Mouse (Mus musculus): ENCODE data around the gene Igsf3. TPM values are rescaled to one million over a fixed set of nuclear protein-coding genes. Genes with fewer than 3 reads are reported as not detected.

The Igsf3 gene
- polyA plus RNA-seq, 1 experiment from 2014 or later, result 54.8 TPM

DNA sequence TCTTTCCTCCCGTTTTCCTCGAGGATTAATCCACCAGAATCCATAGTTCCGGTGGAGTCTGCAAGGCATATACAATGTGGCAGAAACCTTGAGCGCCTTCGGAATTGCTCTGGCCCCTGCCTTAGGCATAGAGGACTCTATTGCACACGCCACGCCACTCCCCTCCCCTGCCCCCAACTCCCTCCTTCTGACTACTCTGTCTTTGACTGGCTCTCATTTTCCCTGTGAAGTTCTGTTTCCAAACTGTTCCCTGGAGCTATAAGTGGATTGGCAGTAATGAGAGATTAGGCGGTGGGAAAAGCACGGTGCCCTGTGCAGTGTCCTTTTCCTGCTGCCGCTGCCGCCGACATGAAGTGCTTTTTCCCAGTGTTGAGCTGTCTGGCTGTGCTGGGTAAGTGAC lies 1.2 kb downstream of the Igsf3 start:
- Histone ChIP-seq H3K27me3 (no peaks in the 10 kb centered on the region), H3K4me1 (peaks cover 58% of the 10 kb centered on the region), H3K9me3 (no peaks in the 10 kb centered on the region), H3K9ac (peak overlapping the region; percentile 37; the same call in 1 of the 2 replicates), H3K27ac (peak overlapping the region; percentile 84), H3K4me2 (peak overlapping the region; percentile 82), H3K4me3 (peak overlapping the region; percentile 83), H3K36me3 (no peaks in the 10 kb centered on the region)
- under 1% methylated on average over 12 of the region's 12 CpGs for WGBS
- ATAC-seq (ENCODE audit: insufficient number of reproducible peaks, low FRiP score, low TSS enrichment, low read depth), result peak; percentile 51; the same call in 1 of the 2 replicates

GRCm38 (mm10) chr3:101379789-101380188 lies 2.9 kb downstream of the Igsf3 start:
- 11% methylated on average over 4 of the region's 4 CpGs for WGBS
- H3K4me3 ChIP-seq, result peak overlapping the region; percentile 83
- H3K27me3 ChIP-seq, result no peaks in the 10 kb centered on the region
- H3K27ac ChIP-seq, result 0 out of 2 replicates have a peak overlapping the region, but pooled peaks have one; percentile 84
- no peak for ATAC-seq (ENCODE audit: insufficient number of reproducible peaks, low FRiP score, low TSS enrichment, low read depth)
- no peaks in the 10 kb centered on the region for H3K36me3 ChIP-seq
- no peaks in the 10 kb centered on the region for H3K9me3 ChIP-seq
- peak overlapping the region; percentile 82 for H3K4me2 ChIP-seq
- H3K4me1 ChIP-seq, result peaks cover 62% of the 10 kb centered on the region
- H3K9ac ChIP-seq, result no peak overlapping the region

GRCm38 (mm10) chr3:101381691-101382090 lies 4.8 kb downstream of the Igsf3 start:
- Histone ChIP-seq H3K4me1 (peaks cover 65% of the 10 kb centered on the region), H3K36me3 (no peaks in the 10 kb centered on the region), H3K4me2 (no peak overlapping the region), H3K27me3 (no peaks in the 10 kb centered on the region), H3K9ac (no peak overlapping the region), H3K27ac (no peak overlapping the region), H3K9me3 (no peaks in the 10 kb centered on the region), H3K4me3 (no peak overlapping the region)
- no peak for ATAC-seq (ENCODE audit: insufficient number of reproducible peaks, low FRiP score, low TSS enrichment, low read depth)
- WGBS, result 32% methylated on average over 5 of the region's 5 CpGs

GRCm38 (mm10) chr3:101382751-101383150 lies 5.9 kb downstream of the Igsf3 start:
- no peak overlapping the region for H3K9ac ChIP-seq
- no peak overlapping the region for H3K4me3 ChIP-seq
- H3K4me1 ChIP-seq, result peaks cover 65% of the 10 kb centered on the region
- no peak overlapping the region for H3K27ac ChIP-seq
- H3K27me3 ChIP-seq, result no peaks in the 10 kb centered on the region
- ATAC-seq (ENCODE audit: insufficient number of reproducible peaks, low FRiP score, low TSS enrichment, low read depth), result no peak
- no peaks in the 10 kb centered on the region for H3K36me3 ChIP-seq
- no peak overlapping the region for H3K4me2 ChIP-seq
- WGBS, result 33% methylated on average over 4 of the region's 4 CpGs
- H3K9me3 ChIP-seq, result no peaks in the 10 kb centered on the region

GRCm38 (mm10) chr3:101386430-101387016 lies 9.6 kb downstream of the Igsf3 start:
- Histone ChIP-seq H3K9me3 (no peaks in the 10 kb centered on the region), H3K4me3 (no peak overlapping the region), H3K4me1 (peaks cover 60% of the 10 kb centered on the region), H3K36me3 (no peaks in the 10 kb centered on the region), H3K27ac (no peak overlapping the region), H3K9ac (no peak overlapping the region), H3K4me2 (no peak overlapping the region), H3K27me3 (no peaks in the 10 kb centered on the region)
- 40% methylated on average over 8 of the region's 8 CpGs for WGBS
- ATAC-seq (ENCODE audit: insufficient number of reproducible peaks, low FRiP score, low TSS enrichment, low read depth), result no peak

GRCm38 (mm10) chr3:101387849-101388248 lies 11.0 kb downstream of the Igsf3 start:
- WGBS, result 23% methylated on average over 10 of the region's 10 CpGs
- H3K9me3 ChIP-seq, result no peaks in the 10 kb centered on the region
- H3K36me3 ChIP-seq, result no peaks in the 10 kb centered on the region
- H3K4me3 ChIP-seq, result no peak overlapping the region
- no peak overlapping the region for H3K27ac ChIP-seq
- no peak for ATAC-seq (ENCODE audit: insufficient number of reproducible peaks, low FRiP score, low TSS enrichment, low read depth)
- H3K4me2 ChIP-seq, result no peak overlapping the region
- peaks cover 59% of the 10 kb centered on the region for H3K4me1 ChIP-seq
- H3K9ac ChIP-seq, result no peak overlapping the region
- no peaks in the 10 kb centered on the region for H3K27me3 ChIP-seq

- ATAC-seq (ENCODE audit: insufficient number of reproducible peaks, low FRiP score, low TSS enrichment, low read depth), result no peak
- H3K4me2 ChIP-seq, result no peak overlapping the region
- WGBS, result 67% methylated on average over 3 of the region's 3 CpGs
These were observed 12.7 kb downstream of the Igsf3 start for GRCm38 (mm10) chr3:101389566-101389965.

GRCm38 (mm10) chr3:101390472-101390871 lies 13.6 kb downstream of the Igsf3 start:
- H3K9me3 ChIP-seq, result no peaks in the 10 kb centered on the region
- no peak for ATAC-seq (ENCODE audit: insufficient number of reproducible peaks, low FRiP score, low TSS enrichment, low read depth)
- 49% methylated on average over 9 of the region's 9 CpGs for WGBS
- no peaks in the 10 kb centered on the region for H3K36me3 ChIP-seq
- peaks cover 78% of the 10 kb centered on the region for H3K4me1 ChIP-seq
- H3K4me3 ChIP-seq, result no peak overlapping the region
- H3K9ac ChIP-seq, result no peak overlapping the region; the same call in 1 of the 2 replicates
- no peak overlapping the region for H3K4me2 ChIP-seq
- no peaks in the 10 kb centered on the region for H3K27me3 ChIP-seq
- H3K27ac ChIP-seq, result peak overlapping the region; percentile 24; the same call in 1 of the 2 replicates

More at GRCm38 (mm10) chr3:101389566-101389965, 12.7 kb downstream of the Igsf3 start:
- peaks cover 69% of the 10 kb centered on the region for H3K4me1 ChIP-seq
- peak overlapping the region; percentile 27; the same call in 1 of the 2 replicates for H3K27ac ChIP-seq
- H3K9me3 ChIP-seq, result no peaks in the 10 kb centered on the region
- H3K9ac ChIP-seq, result no peak overlapping the region
- no peak overlapping the region for H3K4me3 ChIP-seq
- H3K27me3 ChIP-seq, result no peaks in the 10 kb centered on the region
- no peaks in the 10 kb centered on the region for H3K36me3 ChIP-seq

DNA sequence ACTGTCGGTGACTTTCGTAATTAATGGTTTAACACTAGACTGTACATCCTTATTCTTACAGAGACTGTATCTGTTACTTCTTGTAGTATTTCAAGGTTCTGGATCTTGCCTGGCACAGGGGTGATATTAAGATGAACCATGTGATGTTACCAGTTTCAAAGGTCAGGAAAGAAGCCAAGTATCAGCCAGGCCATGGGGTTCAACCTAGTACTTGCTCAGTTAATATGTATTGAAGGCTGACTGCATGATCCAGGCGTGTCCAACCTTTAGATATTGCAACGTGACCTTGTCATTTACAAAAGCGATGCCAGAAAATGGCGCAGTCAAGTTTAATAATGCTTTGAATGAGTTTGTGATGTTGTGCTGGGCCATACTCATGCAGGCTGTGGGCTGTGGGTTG lies 15.1 kb downstream of the Igsf3 start:
- Histone ChIP-seq H3K9ac (no peak overlapping the region), H3K4me2 (no peak overlapping the region), H3K4me1 (peaks cover 87% of the 10 kb centered on the region), H3K4me3 (no peak overlapping the region), H3K27ac (peak overlapping the region; percentile 33; the same call in 1 of the 2 replicates), H3K27me3 (no peaks in the 10 kb centered on the region), H3K36me3 (no peaks in the 10 kb centered on the region), H3K9me3 (no peaks in the 10 kb centered on the region)
- 84% methylated on average over 6 of the region's 6 CpGs for whole genome bisulfite sequencing
- no peak for ATAC-seq (ENCODE audit: insufficient number of reproducible peaks, low FRiP score, low TSS enrichment, low read depth)

DNA sequence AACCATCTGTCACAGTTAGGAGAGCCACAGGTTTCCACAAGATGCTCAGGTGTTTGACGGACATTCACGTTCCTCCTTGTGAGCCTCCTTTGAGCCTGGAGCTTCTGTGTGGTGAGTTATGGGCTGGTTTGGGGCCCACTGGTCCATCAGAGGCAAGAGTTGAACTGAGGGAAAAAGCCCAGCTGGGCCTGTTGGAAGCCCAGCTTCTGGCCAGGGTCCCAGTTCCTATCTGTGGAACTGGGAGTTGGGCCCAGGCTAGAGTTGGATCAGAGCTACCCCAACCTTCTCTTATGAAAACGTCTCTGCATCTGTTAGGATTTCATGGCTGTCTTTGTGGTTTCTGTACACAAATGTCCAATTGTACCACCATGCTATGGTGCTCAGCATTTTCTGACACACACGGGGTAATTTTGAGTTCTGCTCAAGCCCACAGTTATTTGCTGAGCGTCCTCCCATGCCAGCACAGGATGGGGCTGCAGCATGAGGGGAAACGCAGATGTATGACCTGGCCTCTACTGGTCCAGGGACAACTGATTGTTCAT lies 16.3 kb downstream of the Igsf3 start:
- Histone ChIP-seq H3K4me3 (no peak overlapping the region), H3K27ac (peak overlapping the region; percentile 87), H3K9me3 (no peaks in the 10 kb centered on the region), H3K4me1 (peaks cover 94% of the 10 kb centered on the region), H3K27me3 (no peaks in the 10 kb centered on the region), H3K36me3 (no peaks in the 10 kb centered on the region), H3K9ac (no peak overlapping the region), H3K4me2 (no peak overlapping the region)
- 71% methylated on average over 6 of the region's 6 CpGs for WGBS
- ATAC-seq (ENCODE audit: insufficient number of reproducible peaks, low FRiP score, low TSS enrichment, low read depth), result no peak

GRCm38 (mm10) chr3:101393659-101394539 lies 17.0 kb downstream of the Igsf3 start:
- H3K4me2 ChIP-seq, result no peak overlapping the region
- H3K27me3 ChIP-seq, result no peaks in the 10 kb centered on the region
- H3K36me3 ChIP-seq, result no peaks in the 10 kb centered on the region
- peaks cover 95% of the 10 kb centered on the region for H3K4me1 ChIP-seq
- H3K9ac ChIP-seq, result no peak overlapping the region
- no peak for ATAC-seq (ENCODE audit: insufficient number of reproducible peaks, low FRiP score, low TSS enrichment, low read depth)
- H3K9me3 ChIP-seq, result no peaks in the 10 kb centered on the region
- H3K4me3 ChIP-seq, result no peak overlapping the region
- H3K27ac ChIP-seq, result peak overlapping the region; percentile 87
- WGBS, result 57% methylated on average over 19 of the region's 19 CpGs

GRCm38 (mm10) chr3:101395341-101395740 lies 18.5 kb downstream of the Igsf3 start:
- H3K9ac ChIP-seq, result no peak overlapping the region
- H3K27ac ChIP-seq, result peak overlapping the region; percentile 87
- 28% methylated on average over 5 of the region's 5 CpGs for whole genome bisulfite sequencing

More at GRCm38 (mm10) chr3:101395341-101395740, 18.5 kb downstream of the Igsf3 start:
- peak; percentile 11; the same call in 1 of the 2 replicates for ATAC-seq (ENCODE audit: insufficient number of reproducible peaks, low FRiP score, low TSS enrichment, low read depth)
- no peaks in the 10 kb centered on the region for H3K27me3 ChIP-seq
- H3K4me2 ChIP-seq, result peak overlapping the region; percentile 12; the same call in 1 of the 2 replicates
- no peaks in the 10 kb centered on the region for H3K9me3 ChIP-seq
- H3K4me1 ChIP-seq, result peaks cover 95% of the 10 kb centered on the region
- no peaks in the 10 kb centered on the region for H3K36me3 ChIP-seq
- no peak overlapping the region for H3K4me3 ChIP-seq
